Mouse (Mus musculus) bone marrow macrophage, adult 2 months (primary cell): ENCODE measurements at regions not wholly inside any gene's neighbourhood (a gene's known extent, or its start where the extent isn't known, plus 50 kb on each side); places are given as distances from the start of the nearest gene placed in this dataset.

Source experiments
- CTCF ChIP-seq: IDR thresholded peaks from 2 replicates; pipeline ENCODE4 v1.5.1; 2012; ENCODE audit warnings: low read depth, mild to moderate bottlenecking, low read length, moderate library complexity
- POLR2A ChIP-seq: IDR thresholded peaks from 2 replicates; pipeline ENCODE4 v1.6.1; 2012; ENCODE audit warnings: mild to moderate bottlenecking, low read depth, low read length, borderline replicate concordance

DNA sequence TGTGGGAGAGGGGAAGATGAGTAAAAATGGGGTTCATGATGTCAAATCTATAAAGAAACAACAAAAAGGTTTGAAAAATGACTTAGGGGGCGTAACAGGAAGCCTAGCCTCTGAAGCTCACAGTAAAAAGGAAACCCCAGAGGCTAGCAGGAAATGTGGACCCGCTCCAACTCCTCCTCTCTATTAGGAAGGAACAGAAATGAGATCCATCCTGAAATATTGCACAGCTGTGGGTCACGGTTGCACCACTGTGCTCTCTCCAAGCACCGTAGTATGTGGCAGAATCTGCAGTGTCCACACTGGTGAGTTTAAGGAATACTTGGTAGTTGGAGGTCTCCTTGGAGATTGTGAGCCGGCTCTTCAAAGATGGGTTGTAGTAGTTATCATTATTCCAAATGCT is 918.3 kb downstream of the Adam6a start:
- TF ChIP-seq CTCF, result no peak
- TF ChIP-seq POLR2A, result no peak
